Mouse (Mus musculus): ENCODE measurements around the gene Tnip3. TPM values are rescaled to one million over a fixed set of nuclear protein-coding genes. Genes with fewer than 3 reads are reported as not detected.

Tnip3 gene
- polyA plus RNA-seq, 1 experiment from 2014 or later: 0.16 TPM

DNA sequence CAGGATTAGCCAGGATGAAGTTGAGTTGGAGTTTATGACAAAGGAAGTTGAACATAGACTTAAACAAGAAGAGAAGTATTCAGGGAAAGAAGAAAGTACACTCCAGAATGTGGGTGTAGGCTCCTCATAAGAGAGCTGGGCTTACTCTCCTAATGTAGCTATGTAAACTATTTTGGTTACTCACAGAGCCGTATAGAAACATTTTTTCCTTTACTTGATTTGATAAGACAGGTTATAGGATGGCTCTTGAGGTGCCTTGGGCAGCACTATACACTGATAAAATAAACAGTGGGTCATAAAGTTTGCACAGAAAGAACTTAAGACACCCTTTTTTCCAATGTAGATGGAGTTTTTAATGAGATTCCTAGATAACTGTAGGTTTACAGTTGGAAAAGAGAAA lies 70.3 kb downstream of the Tnip3 start:
- H3K9me3 ChIP-seq (ENCODE audit: control insufficient read depth, low read length): no peaks in the 10 kb centered on the region
- H3K27me3 ChIP-seq (replicated peaks; ENCODE audit: control insufficient read depth, insufficient read depth, low read length): no peaks in the 10 kb centered on the region
- no peak overlapping the region for H3K4me3 ChIP-seq (ENCODE audit: low read depth, low read length)
- H3K4me2 ChIP-seq: no peak overlapping the region
- H3K4me1 ChIP-seq (replicated peaks; ENCODE audit: control insufficient read depth, insufficient read depth, low read length): no peaks in the 10 kb centered on the region
- DNase-seq (ENCODE audit: low spot score) (no peak), ATAC-seq (replicated peaks; ENCODE audit: low FRiP score) (no peak)
- H3K36me3 ChIP-seq (ENCODE audit: control insufficient read depth, insufficient read depth, low read length): no peaks in the 10 kb centered on the region
- H3K9ac ChIP-seq (ENCODE audit: low read depth, low read length): no peak overlapping the region
- WGBS: 58% methylated on average over 1 of the region's 1 CpGs
- no peak overlapping the region for H3K27ac ChIP-seq (ENCODE audit: low read depth, low read length)

DNA sequence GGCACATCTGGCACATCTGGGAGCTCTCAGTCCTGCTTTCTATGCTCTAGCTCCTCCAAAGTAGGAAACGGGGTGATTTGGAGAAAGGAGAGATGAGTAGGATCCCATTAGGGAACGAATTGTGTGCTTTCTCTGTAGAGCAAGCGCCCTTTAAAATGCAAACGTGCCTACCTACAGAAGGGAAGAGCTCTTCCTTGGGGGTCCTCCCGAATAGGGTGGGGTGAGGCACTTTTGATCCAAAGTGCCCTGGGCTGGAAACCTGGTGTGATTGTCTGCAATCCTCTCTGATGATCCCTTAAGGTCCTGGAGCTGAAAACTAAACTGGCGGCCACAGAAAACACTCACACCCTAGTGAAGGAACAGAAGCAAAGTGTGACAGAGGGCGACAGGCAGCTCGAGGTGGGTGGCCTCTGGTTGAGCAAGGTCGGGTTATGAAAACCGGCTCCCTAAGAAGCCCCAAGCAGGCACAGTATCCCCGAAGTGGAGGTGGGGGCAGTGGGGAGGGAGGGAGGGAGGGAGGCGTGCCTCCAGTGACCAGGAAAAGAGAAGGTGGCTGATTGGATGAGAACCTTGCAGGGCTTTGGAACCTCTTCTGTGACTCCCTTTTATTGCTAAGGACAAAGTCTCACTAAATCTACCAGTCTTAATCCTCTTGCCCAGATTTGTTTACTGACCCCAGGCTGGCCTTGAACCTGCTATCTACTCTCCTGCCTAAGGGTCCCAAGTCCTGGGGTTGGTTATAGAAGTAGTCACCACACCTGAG lies 72.1 kb downstream of the Tnip3 start:
- no peaks in the 10 kb centered on the region for H3K36me3 ChIP-seq (ENCODE audit: control insufficient read depth, insufficient read depth, low read length)
- H3K4me1 ChIP-seq (replicated peaks; ENCODE audit: control insufficient read depth, insufficient read depth, low read length): no peaks in the 10 kb centered on the region
- no peak overlapping the region for H3K4me3 ChIP-seq (ENCODE audit: low read depth, low read length)
- H3K4me2 ChIP-seq: no peak overlapping the region
- no peaks in the 10 kb centered on the region for H3K27me3 ChIP-seq (replicated peaks; ENCODE audit: control insufficient read depth, insufficient read depth, low read length)
- DNase-seq (ENCODE audit: low spot score) (no peak), ATAC-seq (replicated peaks; ENCODE audit: low FRiP score) (no peak)
- H3K9ac ChIP-seq (ENCODE audit: low read depth, low read length): no peak overlapping the region
- 39% methylated on average over 12 of the region's 12 CpGs for WGBS
- no peak overlapping the region for H3K27ac ChIP-seq (ENCODE audit: low read depth, low read length)
- no peaks in the 10 kb centered on the region for H3K9me3 ChIP-seq (ENCODE audit: control insufficient read depth, low read length)

DNA sequence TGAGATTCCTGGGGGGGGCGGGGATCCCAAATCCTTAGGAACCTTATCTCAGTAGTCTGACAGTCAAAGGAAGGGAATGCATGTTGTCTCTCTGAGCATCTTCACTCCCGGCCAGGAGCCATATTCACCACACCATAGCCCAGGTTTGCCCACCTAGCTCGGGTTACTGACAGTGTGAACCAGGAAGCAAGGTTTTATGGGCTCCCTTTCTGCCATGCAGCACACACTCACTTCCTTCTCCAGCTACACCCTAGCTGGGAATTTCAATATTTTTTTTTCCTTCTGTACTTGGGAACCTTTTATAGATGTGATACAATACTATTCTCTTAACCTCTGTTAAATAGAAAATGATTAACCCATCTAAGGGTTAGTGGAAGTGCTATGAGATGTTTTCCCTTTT lies 73.4 kb downstream of the Tnip3 start:
- DNase-seq (ENCODE audit: low spot score) (no peak), ATAC-seq (replicated peaks; ENCODE audit: low FRiP score) (no peak)

DNA sequence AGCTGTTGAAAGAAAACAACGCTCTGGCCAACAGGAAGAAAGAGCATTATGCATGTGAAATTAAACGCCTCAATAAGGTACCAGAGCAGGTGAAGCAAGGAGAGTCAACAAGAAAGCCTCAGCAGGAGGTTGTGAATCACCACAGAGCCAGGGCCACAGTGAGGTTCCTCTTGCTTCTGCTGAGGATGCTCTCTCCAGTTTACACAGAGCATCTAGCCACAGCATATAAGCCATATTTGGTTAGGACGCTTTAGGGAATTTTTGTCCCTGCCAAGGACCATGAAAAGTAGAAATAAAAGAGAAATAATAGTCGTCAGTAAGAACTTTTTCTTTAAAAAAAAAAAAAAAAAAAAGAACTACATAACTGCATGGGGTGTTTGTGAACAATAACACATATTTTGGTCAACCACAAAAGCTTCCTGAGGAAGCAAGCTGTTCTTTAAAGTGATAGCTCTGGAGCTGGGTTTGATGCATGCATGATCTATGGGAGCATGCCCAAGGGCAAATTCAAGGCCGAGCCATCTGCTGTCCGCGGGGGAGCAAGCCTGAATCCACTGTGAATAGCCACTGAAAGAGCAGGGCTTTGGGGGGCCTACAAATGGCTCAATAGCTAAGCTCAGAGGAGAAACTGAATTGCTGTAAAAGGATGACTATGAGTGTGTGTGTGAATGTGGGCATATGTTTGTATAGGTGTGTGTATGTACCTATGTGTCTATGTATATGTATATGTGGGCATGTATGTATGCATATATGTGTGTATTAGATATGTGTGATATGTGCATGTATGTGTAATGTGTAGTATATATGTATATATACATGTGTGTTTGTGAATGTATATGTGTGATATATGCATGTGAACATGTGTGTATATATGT lies 75.0 kb downstream of the Tnip3 start:
- no peak for ATAC-seq (replicated peaks; ENCODE audit: low FRiP score)
- 33% methylated on average over 7 of the region's 7 CpGs for WGBS
- H3K27me3 ChIP-seq (replicated peaks; ENCODE audit: control insufficient read depth, insufficient read depth, low read length): no peaks in the 10 kb centered on the region

More for the DNA sequence above, 73.4 kb downstream of the Tnip3 start:
- H3K4me1 ChIP-seq (replicated peaks; ENCODE audit: control insufficient read depth, insufficient read depth, low read length): no peaks in the 10 kb centered on the region
- H3K36me3 ChIP-seq (ENCODE audit: control insufficient read depth, insufficient read depth, low read length): no peaks in the 10 kb centered on the region
- no peaks in the 10 kb centered on the region for H3K27me3 ChIP-seq (replicated peaks; ENCODE audit: control insufficient read depth, insufficient read depth, low read length)
- no peak overlapping the region for H3K9ac ChIP-seq (ENCODE audit: low read depth, low read length)
- no peaks in the 10 kb centered on the region for H3K9me3 ChIP-seq (ENCODE audit: control insufficient read depth, low read length)
- H3K27ac ChIP-seq (ENCODE audit: low read depth, low read length): no peak overlapping the region
- H3K4me2 ChIP-seq: no peak overlapping the region
- no peak overlapping the region for H3K4me3 ChIP-seq (ENCODE audit: low read depth, low read length)
- WGBS: 74% methylated on average over 3 of the region's 3 CpGs

DNA sequence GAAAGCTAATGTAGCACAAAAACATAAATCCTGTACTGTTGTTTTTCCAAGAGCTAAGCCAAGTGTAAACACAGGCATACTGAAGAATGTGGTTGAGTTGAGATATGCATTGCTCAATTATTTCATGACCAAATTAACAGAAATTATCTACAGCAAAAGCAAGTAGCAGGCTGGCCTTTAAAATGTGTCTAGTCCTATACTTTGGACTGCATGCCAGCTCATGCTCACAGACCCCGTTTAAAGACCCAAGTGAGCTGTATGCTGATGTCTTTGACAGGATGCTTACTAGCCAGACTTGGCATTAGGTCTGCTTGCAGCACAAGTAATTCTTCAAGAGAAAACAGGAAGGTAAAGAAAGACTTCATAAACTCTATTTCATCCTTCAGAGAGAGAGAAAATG lies 75.8 kb downstream of the Tnip3 start:
- DNase-seq (ENCODE audit: low spot score): no peak
- H3K36me3 ChIP-seq (ENCODE audit: control insufficient read depth, insufficient read depth, low read length): no peaks in the 10 kb centered on the region
- H3K4me3 ChIP-seq (ENCODE audit: low read depth, low read length): no peak overlapping the region
- H3K9me3 ChIP-seq (ENCODE audit: control insufficient read depth, low read length): no peaks in the 10 kb centered on the region
- ATAC-seq (replicated peaks; ENCODE audit: low FRiP score): no peak
- H3K27me3 ChIP-seq (replicated peaks; ENCODE audit: control insufficient read depth, insufficient read depth, low read length): no peaks in the 10 kb centered on the region
- 50% methylated on average over 1 of the region's 1 CpGs for WGBS
- no peak overlapping the region for H3K27ac ChIP-seq (ENCODE audit: low read depth, low read length)
- no peaks in the 10 kb centered on the region for H3K4me1 ChIP-seq (replicated peaks; ENCODE audit: control insufficient read depth, insufficient read depth, low read length)
- no peak overlapping the region for H3K4me2 ChIP-seq
- no peak overlapping the region for H3K9ac ChIP-seq (ENCODE audit: low read depth, low read length)

More for the DNA sequence above, 75.0 kb downstream of the Tnip3 start:
- Histone ChIP-seq H3K27ac (ENCODE audit: low read depth, low read length) (no peak overlapping the region), H3K4me1 (replicated peaks; ENCODE audit: control insufficient read depth, insufficient read depth, low read length) (no peaks in the 10 kb centered on the region), H3K4me2 (no peak overlapping the region), H3K9ac (ENCODE audit: low read depth, low read length) (no peak overlapping the region), H3K36me3 (ENCODE audit: control insufficient read depth, insufficient read depth, low read length) (no peaks in the 10 kb centered on the region), H3K4me3 (ENCODE audit: low read depth, low read length) (no peak overlapping the region), H3K9me3 (ENCODE audit: control insufficient read depth, low read length) (no peaks in the 10 kb centered on the region)
- DNase-seq (ENCODE audit: low spot score): no peak

DNA sequence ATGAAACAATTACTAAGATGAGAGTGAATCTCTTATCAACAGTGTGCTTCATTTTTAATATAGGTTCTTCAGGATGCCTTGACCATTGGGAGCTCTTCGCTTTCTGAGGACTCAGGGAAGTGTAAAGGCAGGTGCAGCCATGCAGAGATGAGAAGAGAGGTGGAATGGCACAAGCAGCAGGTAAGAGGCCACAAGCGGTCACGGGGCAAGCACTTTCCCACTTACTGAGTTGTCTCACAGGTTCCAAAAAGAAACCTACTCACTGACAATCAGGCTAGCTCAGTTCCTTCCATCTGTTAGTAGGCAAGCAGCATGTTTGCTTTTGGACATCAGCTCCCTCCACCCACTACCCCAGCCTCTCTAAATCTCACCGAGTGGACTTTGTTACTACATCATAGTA lies 80.7 kb downstream of the Tnip3 start:
- DNase-seq (ENCODE audit: low spot score) (no peak), ATAC-seq (replicated peaks; ENCODE audit: low FRiP score) (no peak)
- H3K4me2 ChIP-seq: no peak overlapping the region
- WGBS: 83% methylated on average over 4 of the region's 4 CpGs
- no peak overlapping the region for H3K27ac ChIP-seq (ENCODE audit: low read depth, low read length)
- H3K27me3 ChIP-seq (replicated peaks; ENCODE audit: control insufficient read depth, insufficient read depth, low read length): no peaks in the 10 kb centered on the region
- no peaks in the 10 kb centered on the region for H3K9me3 ChIP-seq (ENCODE audit: control insufficient read depth, low read length)
- no peak overlapping the region for H3K9ac ChIP-seq (ENCODE audit: low read depth, low read length)
- no peaks in the 10 kb centered on the region for H3K4me1 ChIP-seq (replicated peaks; ENCODE audit: control insufficient read depth, insufficient read depth, low read length)
- H3K36me3 ChIP-seq (ENCODE audit: control insufficient read depth, insufficient read depth, low read length): no peaks in the 10 kb centered on the region
- H3K4me3 ChIP-seq (ENCODE audit: low read depth, low read length): no peak overlapping the region

DNA sequence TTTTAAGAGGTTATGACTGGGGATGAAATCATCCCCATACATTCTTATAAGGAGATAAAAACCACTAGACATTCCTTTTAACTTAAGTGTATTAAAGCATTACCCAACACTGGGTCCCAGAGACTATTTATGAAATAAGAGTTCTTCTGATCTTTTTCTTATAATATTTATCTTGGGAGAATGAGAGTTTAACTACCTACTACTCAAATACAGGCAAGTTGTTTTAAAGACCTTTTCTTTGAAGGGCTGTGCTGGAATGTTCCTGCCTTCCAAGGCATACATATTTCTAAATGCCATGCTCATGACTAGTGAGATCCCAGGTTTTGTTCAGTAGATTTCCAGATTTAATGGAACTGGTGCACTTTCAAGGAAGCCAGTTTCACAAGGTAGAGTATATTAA lies 81.8 kb downstream of the Tnip3 start:
- Histone ChIP-seq H3K36me3 (ENCODE audit: control insufficient read depth, insufficient read depth, low read length) (no peaks in the 10 kb centered on the region), H3K4me2 (no peak overlapping the region), H3K27ac (ENCODE audit: low read depth, low read length) (no peak overlapping the region), H3K27me3 (replicated peaks; ENCODE audit: control insufficient read depth, insufficient read depth, low read length) (no peaks in the 10 kb centered on the region), H3K9ac (ENCODE audit: low read depth, low read length) (no peak overlapping the region), H3K9me3 (ENCODE audit: control insufficient read depth, low read length) (no peaks in the 10 kb centered on the region), H3K4me3 (ENCODE audit: low read depth, low read length) (no peak overlapping the region), H3K4me1 (replicated peaks; ENCODE audit: control insufficient read depth, insufficient read depth, low read length) (no peaks in the 10 kb centered on the region)
- no peak for DNase-seq (ENCODE audit: low spot score)
- ATAC-seq (replicated peaks; ENCODE audit: low FRiP score): no peak

DNA sequence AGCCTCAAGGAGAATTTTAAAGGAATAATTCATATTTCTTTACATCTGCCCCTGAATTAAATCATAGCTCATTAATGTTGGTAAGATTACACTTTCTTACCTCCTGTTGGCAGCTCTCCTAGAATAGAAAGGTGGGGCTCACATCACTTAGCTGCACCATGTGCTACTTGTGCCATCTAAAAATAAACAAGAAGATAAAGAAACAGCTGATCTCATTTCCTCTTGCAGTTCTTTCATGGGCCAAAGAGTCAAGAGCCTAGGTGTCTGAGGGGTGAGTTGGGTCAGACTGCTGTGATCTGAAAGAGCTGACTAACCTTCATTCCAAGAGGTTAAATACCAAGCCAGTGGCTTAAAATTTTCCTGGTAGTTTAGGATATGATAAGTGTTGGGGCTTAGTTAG lies 86.7 kb downstream of the Tnip3 start:
- Histone ChIP-seq H3K27me3 (replicated peaks; ENCODE audit: control insufficient read depth, insufficient read depth, low read length) (no peaks in the 10 kb centered on the region), H3K4me2 (no peak overlapping the region), H3K36me3 (ENCODE audit: control insufficient read depth, insufficient read depth, low read length) (no peaks in the 10 kb centered on the region), H3K27ac (ENCODE audit: low read depth, low read length) (no peak overlapping the region), H3K9ac (ENCODE audit: low read depth, low read length) (no peak overlapping the region), H3K4me1 (replicated peaks; ENCODE audit: control insufficient read depth, insufficient read depth, low read length) (no peaks in the 10 kb centered on the region), H3K4me3 (ENCODE audit: low read depth, low read length) (no peak overlapping the region), H3K9me3 (ENCODE audit: control insufficient read depth, low read length) (no peaks in the 10 kb centered on the region)
- DNase-seq (ENCODE audit: low spot score) (no peak), ATAC-seq (replicated peaks; ENCODE audit: low FRiP score) (no peak)

All from liver, embryonic 11.5 days (tissue).